ENCODE assay signal across 30 mouse cellular contexts in the genomic region with DNA sequence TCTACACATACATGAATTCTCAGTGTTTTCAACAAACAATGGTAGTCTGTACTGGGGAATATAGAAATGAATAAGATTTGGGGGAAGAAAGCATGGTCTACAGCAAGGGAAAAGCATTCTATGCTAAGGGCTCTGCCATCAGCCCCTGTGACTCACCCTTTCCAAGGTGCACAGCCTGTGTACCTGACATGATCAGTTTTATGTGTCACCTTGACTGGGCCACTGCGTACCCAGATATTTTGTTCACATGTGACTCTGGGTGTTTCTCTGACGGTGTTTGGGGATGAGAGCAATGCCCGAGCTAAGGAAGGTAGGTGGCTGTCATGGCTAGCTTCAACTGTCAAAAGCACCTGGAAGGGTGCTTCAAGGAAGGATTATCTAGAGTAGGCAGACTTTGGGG.
DNase-seq lines count a peak whose midpoint lies in the region; ATAC-seq and TF ChIP-seq lines count a peak whose summit lies in the region.
"Had no signal": no experiment of that assay in that cellular context is flagged by ENCODE, and none has a peak within 500 bp of the region (broad histone marks: within the 10 kb centered on the region; RNA-seq: fewer than 3 reads in every experiment).

No protein-coding gene starts in this region.

- no peak overlapping the region for H3K9ac ChIP-seq in intestine, embryonic 16.5 days (ENCODE audit: low read depth, low read length)
- H3K9ac ChIP-seq: embryonic facial prominence, embryonic 13.5 days; forebrain, embryonic 12.5 days; forebrain, embryonic 15.5 days; heart, embryonic 13.5 days; hindbrain, embryonic 14.5 days had no signal

- no peak for TF ChIP-seq POLR2A in spleen, adult 2 months (IDR thresholded peaks at IDR 0.05; ENCODE audit: low read depth, low read length)

- no peak overlapping the region for H3K4me3 ChIP-seq in spleen, adult 2 months (ENCODE audit: extremely low read depth, insufficient read depth, insufficient read length)
- no peak overlapping the region for H3K4me3 ChIP-seq in intestine, embryonic 16.5 days (ENCODE audit: low read length)
- H3K4me3 ChIP-seq in limb, embryonic 10.5 days, result no peak overlapping the region
- H3K4me3 ChIP-seq: embryonic facial prominence, embryonic 10.5 days; embryonic facial prominence, embryonic 13.5 days; erythroblast, embryonic 14.5 days; forebrain, embryonic 12.5 days; forebrain, embryonic 15.5 days; heart, adult 2 months; heart, embryonic 10.5 days; heart, embryonic 13.5 days had no signal

- DNase-seq in spleen, adult 2 months (ENCODE audit: low read depth in 1 of 2, low spot score in 2 of 2), result no peak
- DNase-seq in spleen, postnatal 4 days (ENCODE audit: low spot score in 2 of 2), result no peak
- DNase-seq in naive thymus-derived CD4-positive, alpha-beta T cell, adult 2 months (ENCODE audit: low read depth), result peak; percentile 37
- DNase-seq in limb, embryonic 10.5 days (ENCODE audit: low spot score), result no peak
- DNase-seq: adrenal gland, adult 2 months; adrenal gland, postnatal 25 days; cerebellum, adult 11-12 months; cerebellum, adult 8-10 months; cerebellum, postnatal 10 days; cerebellum, postnatal 36 days; embryo, embryonic 11 days; gastrocnemius, postnatal 25 days; heart, adult 2 months; heart, postnatal 14 days; heart, postnatal 4 days had no signal

- peak overlapping the region; percentile 70 for H3K27ac ChIP-seq in spleen, adult 2 months (ENCODE audit: insufficient read depth, low read length)
- H3K27ac ChIP-seq in intestine, embryonic 16.5 days (ENCODE audit: low read length), result no peak overlapping the region
- H3K27ac ChIP-seq in limb, embryonic 10.5 days, result no peak overlapping the region
- H3K27ac ChIP-seq: embryonic facial prominence, embryonic 10.5 days; embryonic facial prominence, embryonic 13.5 days; forebrain, embryonic 12.5 days; forebrain, embryonic 15.5 days; heart, adult 2 months; heart, embryonic 10.5 days; heart, embryonic 13.5 days; hindbrain, embryonic 14.5 days; hindbrain, postnatal 0 days had no signal

- H3K4me2 ChIP-seq in intestine, embryonic 16.5 days (ENCODE audit: low read depth, low read length), result no peak overlapping the region
- H3K4me2 ChIP-seq: embryonic facial prominence, embryonic 13.5 days; forebrain, embryonic 12.5 days; forebrain, embryonic 15.5 days; heart, embryonic 13.5 days; hindbrain, embryonic 14.5 days had no signal

- WGBS in spleen, adult 2 months, result 91% methylated on average over 3 of the region's 3 CpGs
- WGBS in intestine, embryonic 16.5 days, result 94% methylated on average over 3 of the region's 3 CpGs
- WGBS in limb, embryonic 10.5 days, result 91% methylated on average over 3 of the region's 3 CpGs

- peak; percentile 49 for ATAC-seq in activated CD4-positive, CD25-positive, alpha-beta regulatory T cell, adult 4 months
- ATAC-seq in monocyte, adult 5-6 weeks (replicated peaks; ENCODE audit: insufficient number of reproducible peaks, low FRiP score, low TSS enrichment, poor library complexity, severe bottlenecking), result no peak
- no peak for ATAC-seq in megakaryocyte progenitor cell, adult 5-6 weeks (replicated peaks; ENCODE audit: poor library complexity)
- ATAC-seq in intestine, embryonic 16.5 days, result no peak
- ATAC-seq: forebrain, embryonic 15.5 days; hindbrain, postnatal 0 days; Patski had no signal

- no peaks in the 10 kb centered on the region for H3K27me3 ChIP-seq in spleen, adult 2 months (ENCODE audit: control insufficient read depth, insufficient read depth, low read length)
- no peaks in the 10 kb centered on the region for H3K27me3 ChIP-seq in intestine, embryonic 16.5 days (replicated peaks; ENCODE audit: control insufficient read depth, insufficient read depth, low read length)
- no peaks in the 10 kb centered on the region for H3K27me3 ChIP-seq in limb, embryonic 10.5 days (ENCODE audit: low read depth, poor library complexity, severe bottlenecking)
- H3K27me3 ChIP-seq: embryonic facial prominence, embryonic 13.5 days; forebrain, embryonic 15.5 days; heart, embryonic 13.5 days; Patski had no signal

- no peak for TF ChIP-seq CTCF in spleen, adult 2 months (IDR thresholded peaks at IDR 0.05; ENCODE audit: extremely low read depth, insufficient read depth, insufficient read length, insufficient replicate concordance)

- peaks cover 12% of the 10 kb centered on the region; the same call in 1 of the 2 replicates for H3K4me1 ChIP-seq in spleen, adult 2 months (ENCODE audit: control insufficient read depth, insufficient read depth, insufficient read length)
- H3K4me1 ChIP-seq in intestine, embryonic 16.5 days (ENCODE audit: control insufficient read depth, insufficient read depth, low read length), result no peaks in the 10 kb centered on the region; the same call in 1 of the 2 replicates
- H3K4me1 ChIP-seq in limb, embryonic 10.5 days, result no peaks in the 10 kb centered on the region

- H3K9me3 ChIP-seq in intestine, embryonic 16.5 days (ENCODE audit: control insufficient read depth, low read length), result no peaks in the 10 kb centered on the region
- H3K9me3 ChIP-seq in limb, embryonic 10.5 days (replicated peaks), result no peaks in the 10 kb centered on the region
- H3K9me3 ChIP-seq: embryonic facial prominence, embryonic 10.5 days; embryonic facial prominence, embryonic 13.5 days; forebrain, embryonic 12.5 days; forebrain, embryonic 15.5 days; heart, embryonic 10.5 days; heart, embryonic 13.5 days had no signal

- no peaks in the 10 kb centered on the region for H3K36me3 ChIP-seq in spleen, adult 2 months (ENCODE audit: control insufficient read depth, insufficient read depth, low read length)
- H3K36me3 ChIP-seq in intestine, embryonic 16.5 days (ENCODE audit: control insufficient read depth, insufficient read depth, low read length), result no peaks in the 10 kb centered on the region
- H3K36me3 ChIP-seq in limb, embryonic 10.5 days, result no peaks in the 10 kb centered on the region
- H3K36me3 ChIP-seq: embryonic facial prominence, embryonic 10.5 days; embryonic facial prominence, embryonic 13.5 days; forebrain, embryonic 12.5 days; forebrain, embryonic 15.5 days; G1E; heart, embryonic 10.5 days; heart, embryonic 13.5 days had no signal
